Mouse (Mus musculus): Measurements from ENCODE around the gene Gm10309. TPM values are rescaled to one million over a fixed set of nuclear protein-coding genes. Genes with fewer than 3 reads are reported as not detected.
A peak's percentile ranks its signal among the peaks of the same experiment; 100 is the strongest.

Gene Gm10309
- total RNA-seq, 2 experiments from 2014 or later = 0.13 TPM; not detected in 1

DNA sequence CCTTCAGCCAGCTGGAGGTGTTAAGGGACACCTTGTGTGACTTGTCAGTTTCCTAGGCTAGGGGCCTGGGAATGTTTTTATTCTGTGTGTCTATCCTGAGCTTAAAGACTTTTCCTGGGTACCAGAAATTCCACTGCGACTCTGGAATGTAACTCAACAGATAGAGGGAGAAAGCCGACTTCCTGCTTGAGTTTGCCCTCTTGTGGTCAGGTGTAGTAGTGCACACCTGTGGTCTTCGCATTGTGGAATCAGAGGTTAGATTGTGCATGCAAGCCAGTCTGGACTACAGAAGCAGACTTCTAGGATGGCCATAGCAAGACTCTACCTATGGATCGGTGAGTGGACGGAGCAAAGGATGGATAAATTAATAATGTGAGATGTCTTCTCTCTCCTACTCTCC is 33.3 kb downstream of the Gm10309 start:
- peak in 1 of 2 experiments; percentile 40 for DNase-seq

GRCm38 (mm10) chr17:86470160-86470559 is 34.9 kb downstream of the Gm10309 start:
- no peak for DNase-seq

DNA sequence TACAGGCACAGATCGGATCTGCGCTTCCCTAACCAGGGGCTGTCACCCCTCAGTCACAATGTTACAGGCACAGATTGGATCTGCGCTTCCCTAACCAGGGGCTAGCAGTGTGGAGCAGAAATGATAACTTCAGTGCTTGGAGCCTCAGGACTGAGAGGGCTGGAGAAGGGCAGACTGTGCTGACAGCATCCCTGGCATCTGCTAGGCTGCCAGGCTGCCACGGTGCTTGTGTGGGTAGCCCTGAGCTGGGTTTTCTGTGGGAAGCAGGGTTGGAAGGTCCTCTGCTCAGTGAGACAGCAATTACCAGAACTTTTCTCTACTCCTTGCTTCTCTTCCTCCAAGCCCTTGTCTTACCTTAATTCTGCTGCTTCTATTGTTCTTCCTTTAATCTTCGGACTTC is 37.1 kb downstream of the Gm10309 start:
- DNase-seq = no peak

DNA sequence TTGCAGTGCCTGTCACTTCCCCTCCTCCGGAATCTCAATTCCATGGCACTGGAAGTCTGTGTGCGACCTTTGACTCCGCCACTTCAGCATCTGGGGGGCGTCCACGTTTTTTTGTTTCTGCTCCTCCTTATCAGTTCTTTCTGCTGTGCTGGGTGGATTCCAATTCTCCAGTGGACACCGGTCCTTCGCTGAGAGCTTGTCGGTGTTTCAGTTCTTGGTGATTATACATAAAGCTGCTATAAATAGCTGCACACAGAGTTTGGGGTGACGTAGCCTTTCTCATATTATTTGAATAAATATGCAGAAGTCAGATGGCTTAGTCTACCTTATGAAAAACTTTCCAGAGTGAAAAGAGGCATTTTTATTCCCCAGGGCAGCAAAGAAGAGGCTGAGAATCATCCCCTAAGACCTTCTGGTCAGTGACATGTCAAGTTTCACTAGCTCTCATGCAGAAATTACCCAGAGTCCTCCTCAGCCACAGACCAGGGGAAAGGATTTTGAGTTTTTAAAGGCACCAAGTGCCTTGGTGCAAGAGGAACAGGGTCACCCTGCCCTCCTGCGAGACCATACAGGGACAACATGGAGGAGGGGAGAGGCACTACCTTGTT is 37.6 kb downstream of the Gm10309 start:
- no peak for DNase-seq

- DNase-seq = no peak
Measured at GRCm38 (mm10) chr17:86466871-86467270, 38.2 kb downstream of the Gm10309 start.

GRCm38 (mm10) chr17:86466412-86466811 is 38.6 kb downstream of the Gm10309 start:
- DNase-seq = no peak

DNA sequence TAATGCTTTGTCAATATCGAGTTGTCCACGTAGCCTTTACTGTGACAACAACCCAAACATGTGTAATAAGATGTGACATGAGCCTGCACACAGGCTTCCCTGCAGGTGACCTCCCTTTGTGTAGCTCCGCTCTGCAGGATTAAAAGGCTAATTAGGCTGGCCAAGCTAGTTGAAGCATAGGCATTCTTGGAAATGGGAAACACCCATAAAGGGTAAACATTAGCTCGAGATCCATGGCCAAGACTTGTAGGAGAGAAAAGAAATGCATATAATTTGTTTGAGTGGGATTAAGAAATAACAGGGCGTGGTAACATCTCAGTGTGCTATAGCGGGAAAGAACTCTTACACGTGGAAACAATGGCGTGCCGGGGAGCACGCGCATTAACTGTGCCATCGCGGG is 39.2 kb downstream of the Gm10309 start:
- DNase-seq = no peak

GRCm38 (mm10) chr17:86464689-86465363 is 40.2 kb downstream of the Gm10309 start:
- DNase-seq = no peak

GRCm38 (mm10) chr17:86464197-86464596 is 40.8 kb downstream of the Gm10309 start:
- DNase-seq = no peak

DNA sequence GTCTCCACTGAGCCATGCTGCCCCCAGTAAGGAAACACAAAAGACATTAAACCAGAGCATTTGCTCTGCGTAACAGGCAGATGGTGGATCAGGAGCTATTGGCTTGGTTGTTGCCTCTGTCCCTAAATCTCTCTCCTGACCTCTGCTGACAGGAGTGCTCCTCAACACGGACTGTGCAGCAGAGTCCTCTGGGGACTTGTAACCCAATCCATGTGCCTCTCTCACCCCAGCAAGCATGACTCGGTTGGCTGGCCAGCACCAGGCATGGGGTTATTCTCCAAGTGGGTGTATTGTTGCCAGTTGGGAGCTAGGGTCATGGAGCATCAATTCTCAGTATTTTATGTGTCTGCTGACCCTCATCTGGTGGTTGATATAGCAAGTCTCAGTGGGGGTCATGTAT is 41.7 kb downstream of the Gm10309 start:
- DNase-seq = no peak

GRCm38 (mm10) chr17:86460645-86461430 is 44.2 kb downstream of the Gm10309 start:
- no peak for DNase-seq

- DNase-seq = no peak
Measured at GRCm38 (mm10) chr17:86458302-86458980, 46.6 kb downstream of the Gm10309 start.

DNA sequence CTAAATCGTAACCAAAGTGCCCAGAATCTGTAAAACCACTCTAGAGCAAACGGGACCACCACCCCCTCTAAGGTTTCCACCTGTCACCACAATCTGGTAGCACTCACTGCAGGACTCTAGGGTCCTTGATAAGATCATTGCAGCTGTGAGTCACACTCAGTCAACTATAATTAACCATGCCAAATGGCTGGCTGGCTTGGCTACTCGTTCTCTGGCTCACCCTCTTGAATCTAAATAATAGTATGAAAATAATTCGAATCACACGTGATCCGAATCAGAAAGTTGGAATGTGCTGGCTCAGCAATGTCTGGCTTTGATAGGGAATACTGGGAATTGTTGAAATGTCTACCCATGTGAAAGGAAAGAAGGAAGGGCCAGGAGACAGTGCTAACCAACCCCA is 48.5 kb downstream of the Gm10309 start:
- DNase-seq = peak; percentile 44 to 46

GRCm38 (mm10) chr17:86454351-86454706 is 50.7 kb downstream of the Gm10309 start:
- no peak for DNase-seq

GRCm38 (mm10) chr17:86453673-86454350 is 51.2 kb downstream of the Gm10309 start:
- no peak for DNase-seq

DNA sequence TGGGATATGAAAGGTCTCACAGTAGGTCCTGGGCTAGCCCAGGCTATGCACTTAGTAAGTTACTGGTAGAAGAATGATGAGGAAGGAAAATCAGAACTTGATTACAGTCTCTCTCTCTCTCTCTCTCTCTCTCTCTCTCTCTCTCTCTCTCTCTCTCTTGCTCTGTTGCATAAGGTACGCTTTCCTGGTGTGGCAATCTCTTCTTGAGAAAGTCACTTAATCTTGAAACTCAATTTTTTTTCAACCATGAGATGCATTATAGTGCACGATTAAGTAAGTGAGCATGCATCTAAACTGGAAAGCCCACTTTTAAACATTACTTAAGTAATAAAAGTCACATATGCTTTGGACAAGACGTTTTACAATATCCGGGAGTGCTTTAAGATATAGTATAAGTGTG is 52.1 kb downstream of the Gm10309 start:
- DNase-seq = no peak

Other genes starting within 250 kb of the Gm10309 start
- 100 to 1,000 TPM; 248 to 259 TPM for gene Epas1, start 248.5 kb upstream of the Gm10309 start, total RNA-seq (2021)